Mouse (Mus musculus): Measurements from ENCODE around the gene Foxj3.
"Not testable (repeated sequence)": the region's sequence is repeated elsewhere in the genome, so short reads cannot be mapped to it uniquely, and the experiment has no call there.

Foxj3 gene

DNA sequence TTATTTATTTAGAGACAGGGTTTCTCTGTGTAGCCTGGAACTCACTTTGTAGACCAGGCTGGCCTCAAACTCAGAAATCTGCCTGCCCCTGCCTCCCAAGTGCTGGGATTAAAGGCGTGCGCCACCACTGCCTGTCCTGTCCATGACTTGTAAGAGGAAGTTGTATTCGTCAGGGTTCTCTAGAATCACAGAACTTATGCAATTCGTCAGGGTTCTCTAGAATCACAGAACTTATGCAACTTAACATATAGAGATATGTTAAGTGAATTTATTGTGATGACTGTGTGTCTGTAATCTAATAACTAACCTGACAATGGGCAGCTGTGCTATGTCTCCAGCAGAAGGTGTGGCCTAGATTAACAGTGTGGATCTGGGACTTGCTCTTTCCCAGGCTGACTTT is at the start of gene Foxj3:
Foxj3 (plus strand) TSS at position 390 of the 400 bp plus-strand sequence.
- not testable (repeated sequence) for DNase-seq (ENCODE audit: low spot score)

DNA sequence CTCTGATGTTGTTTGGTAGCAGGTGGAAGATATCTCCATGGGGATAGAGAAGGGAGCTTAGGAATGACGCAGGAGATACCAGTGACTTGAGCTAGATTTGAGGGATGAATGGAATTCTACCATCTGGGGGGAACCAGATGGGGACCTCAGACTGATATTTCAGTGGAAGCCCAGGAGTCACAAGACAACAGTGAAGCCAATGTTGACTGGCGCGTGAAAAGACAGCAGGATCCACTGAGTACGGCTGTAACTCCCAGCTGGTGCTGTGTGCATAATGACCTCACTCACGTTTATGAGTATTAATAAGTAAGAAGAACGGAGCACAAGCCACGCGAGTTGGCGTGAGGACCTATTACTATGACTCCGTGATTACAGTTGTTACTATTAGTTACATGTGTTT is 47.1 kb upstream of the Foxj3 start:
- no peak for DNase-seq (ENCODE audit: low spot score)

DNA sequence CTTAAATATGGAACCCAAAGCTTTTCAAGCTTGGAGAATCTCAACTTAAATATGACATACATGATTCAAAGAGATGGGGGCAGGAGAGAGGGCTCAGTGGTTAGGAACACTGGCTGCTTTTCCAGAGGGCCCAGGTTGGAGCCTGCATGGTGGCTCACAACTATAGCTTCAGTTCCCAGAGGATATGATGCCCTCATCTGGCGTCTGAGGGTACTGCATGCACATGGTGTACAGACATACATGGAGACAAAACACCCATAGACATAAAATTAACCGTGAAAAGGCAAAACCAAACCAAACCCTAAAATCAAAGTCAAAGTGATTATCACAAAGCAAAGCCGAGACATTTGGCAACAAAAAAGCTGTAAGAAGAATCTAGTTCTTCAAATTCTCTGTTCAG is 46.0 kb upstream of the Foxj3 start:
- DNase-seq (ENCODE audit: low spot score): no peak

DNA sequence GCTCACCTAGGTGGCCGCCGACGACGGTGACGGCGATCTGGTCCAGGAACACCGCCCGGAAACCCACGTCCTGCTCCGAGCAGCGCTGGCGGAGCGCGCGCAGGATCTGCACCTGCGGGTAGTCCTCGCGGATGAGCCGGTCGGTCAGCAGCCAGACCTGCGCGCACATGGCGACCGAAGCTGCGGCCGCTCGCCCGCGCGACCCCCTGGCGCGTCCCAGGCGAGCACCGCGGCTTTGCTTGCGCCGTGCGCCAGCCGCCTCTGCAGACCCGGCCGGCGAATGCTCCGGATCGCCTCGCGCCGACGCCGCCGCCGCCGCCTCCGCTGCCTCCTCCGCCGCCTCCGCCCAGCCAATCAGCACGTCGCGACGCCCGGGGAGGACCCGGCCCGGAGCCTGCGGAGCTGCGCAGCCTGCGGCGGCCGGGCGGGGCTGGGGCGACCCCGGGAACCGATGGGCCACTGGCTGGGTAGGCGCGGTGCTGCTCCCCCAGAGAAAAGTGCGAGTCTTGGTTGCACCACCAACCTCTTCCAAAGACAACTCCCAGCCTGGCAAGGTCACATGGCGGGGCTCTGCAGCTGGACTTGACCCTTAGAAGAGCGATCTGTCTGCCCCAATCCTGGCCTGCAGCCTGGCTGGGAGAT is 44.4 kb upstream of the Foxj3 start, which contains the start of gene Rimkla:
Rimkla (minus strand) TSS at position 338 of the 642 bp plus-strand sequence.
- peak; percentile 56 for DNase-seq (ENCODE audit: low spot score)

- no peak for DNase-seq (ENCODE audit: low spot score)
These were observed 43.9 kb upstream of the Foxj3 start for GRCm38 (mm10) chr4:119492933-119493327.

GRCm38 (mm10) chr4:119498319-119498848 is 38.4 kb upstream of the Foxj3 start:
- DNase-seq (ENCODE audit: low spot score): no peak

DNA sequence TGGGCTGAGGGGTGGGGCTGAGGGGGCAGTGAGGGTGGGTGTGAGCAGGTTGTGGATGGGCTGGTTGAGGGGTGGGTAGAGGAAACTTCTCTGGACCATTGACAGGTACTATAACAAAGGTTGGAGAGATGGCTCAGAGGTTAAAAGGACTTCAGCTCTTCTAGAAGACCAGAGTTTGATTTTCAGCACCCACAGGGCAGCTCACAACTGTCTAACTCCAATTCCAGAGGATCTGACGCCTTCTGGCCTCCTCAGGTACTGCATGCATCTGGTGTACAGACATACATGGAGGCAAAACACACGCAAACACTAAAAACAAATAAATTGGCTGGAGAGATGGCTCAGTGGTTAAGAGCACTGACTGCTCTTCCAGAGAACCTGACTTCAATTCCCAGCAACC is 25.2 kb upstream of the Foxj3 start:
- DNase-seq (ENCODE audit: low spot score): no peak

DNA sequence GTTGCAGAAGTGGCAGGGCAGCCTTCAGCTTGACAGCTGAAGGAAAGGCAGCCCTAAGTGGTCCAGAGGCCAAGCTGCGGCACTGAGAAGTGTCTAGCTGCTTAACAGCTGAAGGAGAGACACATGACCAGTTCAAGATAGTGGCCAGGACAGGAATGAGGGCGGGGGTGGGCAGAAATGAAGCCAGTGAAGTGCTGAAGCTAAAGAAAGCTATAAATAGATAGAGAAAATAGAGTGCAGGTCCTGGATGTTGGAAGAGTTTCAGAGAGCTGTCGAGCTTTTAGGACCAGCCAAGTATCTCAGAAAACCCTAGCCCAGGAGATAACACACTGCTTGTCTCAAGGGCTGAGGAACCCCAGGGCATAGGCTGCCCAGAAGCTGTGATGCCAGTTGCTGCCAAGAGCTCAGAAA is 24.1 kb upstream of the Foxj3 start:
- no peak for DNase-seq (ENCODE audit: low spot score)

GRCm38 (mm10) chr4:119523575-119523974 is 13.2 kb upstream of the Foxj3 start:
- DNase-seq (ENCODE audit: low spot score): no peak

GRCm38 (mm10) chr4:119524010-119524409 is 12.8 kb upstream of the Foxj3 start:
- DNase-seq (ENCODE audit: low spot score): no peak

DNA sequence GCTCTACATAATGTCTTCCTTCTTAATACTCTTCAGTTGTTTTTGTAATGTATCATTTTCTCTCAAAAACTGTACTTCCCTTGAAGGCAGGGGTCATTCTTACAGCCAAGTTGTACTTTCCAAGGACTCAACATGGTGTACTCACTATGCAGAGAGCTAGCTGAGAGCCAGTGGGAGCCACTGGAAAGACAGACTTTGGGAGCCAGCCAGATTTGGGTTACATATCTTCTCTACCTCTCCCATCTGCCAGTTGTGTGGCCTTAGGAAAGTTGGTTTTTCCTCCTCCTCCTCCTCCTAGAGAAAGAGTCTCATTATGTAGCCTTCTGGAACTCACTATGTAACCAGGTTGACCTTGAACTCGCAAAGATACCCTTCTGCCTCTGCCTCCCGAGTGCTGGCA is 12.3 kb upstream of the Foxj3 start:
- DNase-seq (ENCODE audit: low spot score): no peak

GRCm38 (mm10) chr4:119526329-119526845 is 10.4 kb upstream of the Foxj3 start:
- DNase-seq (ENCODE audit: low spot score): no peak

DNA sequence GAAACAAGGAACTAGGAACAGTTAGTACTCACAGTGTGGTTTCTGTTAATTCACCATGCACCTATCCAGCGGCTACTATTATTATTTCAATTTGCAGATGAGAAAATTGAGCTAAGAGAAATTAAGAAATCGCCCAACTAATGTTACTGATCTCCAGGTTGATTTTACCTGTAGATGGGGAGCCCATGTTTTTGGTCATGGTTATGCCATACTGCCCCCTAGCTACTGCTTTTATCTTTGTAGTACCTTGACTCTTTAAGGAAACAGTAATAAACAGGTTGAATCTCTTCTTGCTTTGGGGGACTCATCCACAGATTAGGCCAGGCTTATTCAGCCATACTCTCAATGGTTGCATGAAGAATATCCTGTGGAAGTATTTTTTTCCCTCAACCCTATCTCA is 5.0 kb upstream of the Foxj3 start:
- no peak for DNase-seq (ENCODE audit: low spot score)

DNA sequence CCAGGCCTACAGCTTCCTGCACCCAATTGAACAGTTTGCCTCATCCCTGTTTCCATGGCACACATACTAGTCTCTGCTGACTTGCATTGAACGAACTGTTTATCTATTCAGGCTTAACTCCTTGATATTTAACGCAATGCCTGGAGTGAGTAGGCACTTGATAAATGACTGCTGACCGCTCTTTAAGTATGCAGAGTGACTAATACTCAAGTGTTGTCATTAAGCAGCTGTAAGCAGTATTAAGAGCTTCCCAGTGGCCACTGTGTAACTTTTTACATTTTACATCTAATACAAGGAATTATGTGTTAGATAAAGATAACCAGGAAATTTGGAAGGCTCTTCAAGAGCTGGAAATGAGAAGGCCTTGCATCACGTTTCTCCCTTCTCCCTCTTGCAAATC is 1.7 kb upstream of the Foxj3 start:
- no peak for DNase-seq (ENCODE audit: low spot score)

DNA sequence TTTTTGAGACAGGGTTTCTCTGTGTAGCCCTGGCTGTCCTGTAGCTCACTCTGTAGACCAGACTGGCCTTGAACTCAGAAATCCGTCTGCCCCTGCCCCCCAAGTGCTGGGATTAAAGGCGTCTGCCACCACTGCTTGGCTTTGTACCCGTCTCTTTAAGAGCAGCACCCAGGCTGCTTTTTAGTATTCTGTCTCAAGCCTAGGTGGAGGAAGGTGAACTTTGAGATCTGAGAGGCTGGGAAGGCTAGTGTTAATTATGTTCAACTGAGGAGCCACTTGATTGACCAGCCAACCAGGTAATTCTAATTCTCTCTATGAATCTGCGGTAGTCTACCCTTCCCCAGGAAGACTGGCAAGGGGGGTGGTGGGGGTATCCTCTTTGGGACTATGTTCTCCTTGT is 632 bp downstream of the Foxj3 start:
- DNase-seq (ENCODE audit: low spot score): no peak

DNA sequence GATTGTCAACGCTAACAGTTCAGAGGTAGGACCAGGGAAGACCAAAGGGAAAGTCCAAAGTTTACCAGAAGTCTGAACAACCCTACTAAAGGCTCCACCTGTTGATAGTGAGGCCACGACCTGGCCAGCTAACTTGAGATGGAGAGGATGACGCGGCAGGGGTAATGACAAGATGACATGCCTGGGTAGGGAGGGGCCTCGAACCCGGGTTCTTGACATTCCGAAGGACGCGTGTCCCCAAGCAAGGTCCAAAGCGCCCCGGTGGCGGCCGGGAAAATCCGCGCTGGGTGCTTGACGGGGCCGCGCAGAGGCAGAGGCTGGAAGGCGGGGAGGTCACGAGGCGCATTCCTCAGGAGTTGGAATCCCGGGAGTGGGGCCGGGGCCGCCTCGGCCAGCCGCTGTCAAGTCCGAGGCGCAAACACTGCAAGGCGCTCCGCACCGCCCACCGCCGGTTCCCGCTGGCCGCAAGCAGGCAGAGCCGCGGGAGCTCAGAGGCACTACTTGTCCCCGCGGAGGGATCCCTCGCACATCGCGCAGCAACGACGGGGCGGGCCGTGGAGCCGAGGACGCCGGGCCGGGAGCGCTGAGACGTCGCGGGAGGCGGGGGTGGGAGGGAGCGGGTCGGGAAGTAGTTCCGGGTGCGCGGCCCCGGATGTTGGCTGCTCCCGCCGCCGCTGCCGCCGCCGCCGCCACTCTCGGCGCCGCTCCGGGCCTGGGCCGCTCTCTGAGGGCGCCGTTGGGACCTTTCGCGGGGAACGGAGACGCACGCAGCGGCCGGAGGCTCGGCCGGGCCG is 2.4 kb downstream of the Foxj3 start, which contains the start of gene Frg2f1:
Frg2f1 (minus strand) TSS at position 499 of the 794 bp plus-strand sequence.
- peak; percentile 88 for DNase-seq (ENCODE audit: low spot score)

GRCm38 (mm10) chr4:119539836-119540532 is 3.2 kb downstream of the Foxj3 start:
- DNase-seq (ENCODE audit: low spot score): peak; percentile 35

DNA sequence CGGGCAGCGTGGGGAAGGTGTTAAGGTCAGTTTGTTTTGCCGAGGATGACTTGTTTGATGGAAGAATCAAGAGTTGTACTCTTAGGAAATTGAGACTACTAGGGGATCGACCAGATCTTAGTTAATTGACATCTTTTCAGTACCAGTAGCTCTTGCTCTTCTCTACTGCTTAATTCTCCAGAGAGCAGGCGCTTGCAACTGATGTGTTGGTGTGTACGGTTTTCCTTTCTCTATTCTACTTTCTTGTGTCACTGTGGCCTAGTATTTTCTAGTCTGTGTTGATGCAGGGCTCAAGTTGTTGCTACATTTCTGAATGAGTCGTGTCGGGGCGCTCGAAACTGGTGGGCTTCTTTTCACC is 3.7 kb downstream of the Foxj3 start:
- DNase-seq (ENCODE audit: low spot score): no peak

GRCm38 (mm10) chr4:119550864-119551263 is 14.1 kb downstream of the Foxj3 start:
- no peak for DNase-seq (ENCODE audit: low spot score)

- no peak for DNase-seq (ENCODE audit: low spot score)
These were observed 18.7 kb downstream of the Foxj3 start for GRCm38 (mm10) chr4:119555466-119555865.

DNA sequence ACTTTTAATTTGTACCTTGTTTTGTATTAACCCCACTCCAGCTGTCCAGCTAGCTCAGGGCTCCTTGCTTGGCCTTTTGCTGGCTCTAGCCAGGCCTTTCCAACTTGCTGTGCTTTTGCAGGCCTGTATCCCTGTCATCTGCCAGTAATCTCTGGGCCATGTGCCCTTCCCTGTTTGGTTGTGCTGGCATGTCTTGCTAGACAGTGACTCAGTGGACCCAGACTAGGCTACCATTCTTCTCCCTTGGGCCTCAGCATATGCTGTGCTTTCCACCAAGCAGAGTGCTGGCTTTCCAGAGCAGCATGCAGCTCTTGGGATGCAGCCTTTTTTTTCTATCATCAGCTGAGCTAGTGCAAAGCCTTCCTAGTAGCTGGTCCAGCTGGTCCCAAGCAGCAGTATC is 26.3 kb downstream of the Foxj3 start:
- DNase-seq (ENCODE audit: low spot score): no peak

DNA sequence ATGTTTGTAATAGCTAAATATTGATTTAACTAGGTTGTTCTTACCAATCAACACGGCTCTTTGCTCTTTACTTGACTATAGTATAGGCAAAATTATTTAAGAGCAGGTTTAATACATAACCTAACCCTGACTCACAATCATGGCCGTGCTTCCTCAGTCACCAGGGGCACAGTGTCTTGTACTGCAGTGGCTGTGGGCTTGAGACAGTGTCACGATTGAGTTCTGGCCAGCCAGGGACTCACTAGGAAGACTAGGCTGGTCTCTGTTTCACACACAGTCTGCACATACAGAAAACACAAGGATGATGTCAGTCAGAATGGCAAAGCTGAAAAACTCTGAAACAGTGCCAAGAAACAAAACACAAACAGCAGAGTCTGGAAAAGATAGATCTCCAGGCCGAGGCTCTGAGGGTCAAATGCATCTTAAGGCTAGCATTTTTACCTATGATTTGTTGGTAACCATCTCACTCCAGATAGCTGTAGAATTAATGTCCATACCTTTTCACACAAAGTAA is 29.6 kb downstream of the Foxj3 start:
- DNase-seq (ENCODE audit: low spot score): no peak

Measured in ovary, adult 18-20 months (tissue).